Mouse (Mus musculus) monocyte, adult 2 months (primary cell): Measurements from ENCODE around the gene Ptpn3.

Source experiments
- DNase-seq, 2 experiments: peaks; one replicate each; pipeline ENCODE4 v3.0.0; 2022; ENCODE audit warnings: low spot score in 2 of 2, low read depth in 1 of 2

The Ptpn3 gene

GRCm38 (mm10) chr4:57301410-57302313 lies at the start of gene Ptpn3:
Gene Ptpn3, minus strand, starts transcription at chr4:57301837.
- DNase-seq: no peak

- DNase-seq: no peak
Observed at GRCm38 (mm10) chr4:57350541-57350940, 48.9 kb upstream of the Ptpn3 start.

GRCm38 (mm10) chr4:57343996-57344395 lies 42.4 kb upstream of the Ptpn3 start:
- no peak for DNase-seq

- DNase-seq: no peak
Observed at GRCm38 (mm10) chr4:57338923-57339322, 37.3 kb upstream of the Ptpn3 start.

GRCm38 (mm10) chr4:57338061-57338460 lies 36.4 kb upstream of the Ptpn3 start:
- DNase-seq: no peak

- DNase-seq: no peak
Observed at GRCm38 (mm10) chr4:57335000-57335666, 33.5 kb upstream of the Ptpn3 start.

- DNase-seq: no peak
Observed at GRCm38 (mm10) chr4:57333926-57334548, 32.4 kb upstream of the Ptpn3 start.

- no peak for DNase-seq
Observed at GRCm38 (mm10) chr4:57332511-57332910, 30.9 kb upstream of the Ptpn3 start.

GRCm38 (mm10) chr4:57320606-57321327 lies 19.1 kb upstream of the Ptpn3 start:
- no peak for DNase-seq

GRCm38 (mm10) chr4:57318525-57319212 lies 17.0 kb upstream of the Ptpn3 start:
- no peak for DNase-seq

GRCm38 (mm10) chr4:57312256-57313166 lies 10.9 kb upstream of the Ptpn3 start:
- no peak for DNase-seq

- DNase-seq: no peak
Observed at GRCm38 (mm10) chr4:57311750-57312149, 10.1 kb upstream of the Ptpn3 start.

GRCm38 (mm10) chr4:57308214-57309000 lies 6.8 kb upstream of the Ptpn3 start:
- DNase-seq: no peak

- DNase-seq: no peak
Observed at GRCm38 (mm10) chr4:57307747-57308146, 6.1 kb upstream of the Ptpn3 start.

- DNase-seq: no peak
Observed at GRCm38 (mm10) chr4:57306260-57306659, 4.6 kb upstream of the Ptpn3 start.

GRCm38 (mm10) chr4:57305644-57306043 lies 4.0 kb upstream of the Ptpn3 start:
- DNase-seq: no peak

GRCm38 (mm10) chr4:57300469-57301409 lies 898 bp downstream of the Ptpn3 start:
- DNase-seq: no peak
